Mouse (Mus musculus): ENCODE data around the gene Gm6034. TPM values are rescaled to one million over a fixed set of nuclear protein-coding genes. Genes with fewer than 3 reads are reported as not detected.

Gm6034 gene
- under 1 TPM; 0.18 to 0.22 TPM for polyA plus RNA-seq (2017; shearing (Covaris generic))

GRCm38 (mm10) chr17:36042610-36043169 is at the start of gene Gm6034, which contains the start of gene H2-T22:
Gene Gm6034, plus strand, starts transcription at chr17:36042961.
Gene H2-T22, minus strand, starts transcription at chr17:36042747.

DNA sequence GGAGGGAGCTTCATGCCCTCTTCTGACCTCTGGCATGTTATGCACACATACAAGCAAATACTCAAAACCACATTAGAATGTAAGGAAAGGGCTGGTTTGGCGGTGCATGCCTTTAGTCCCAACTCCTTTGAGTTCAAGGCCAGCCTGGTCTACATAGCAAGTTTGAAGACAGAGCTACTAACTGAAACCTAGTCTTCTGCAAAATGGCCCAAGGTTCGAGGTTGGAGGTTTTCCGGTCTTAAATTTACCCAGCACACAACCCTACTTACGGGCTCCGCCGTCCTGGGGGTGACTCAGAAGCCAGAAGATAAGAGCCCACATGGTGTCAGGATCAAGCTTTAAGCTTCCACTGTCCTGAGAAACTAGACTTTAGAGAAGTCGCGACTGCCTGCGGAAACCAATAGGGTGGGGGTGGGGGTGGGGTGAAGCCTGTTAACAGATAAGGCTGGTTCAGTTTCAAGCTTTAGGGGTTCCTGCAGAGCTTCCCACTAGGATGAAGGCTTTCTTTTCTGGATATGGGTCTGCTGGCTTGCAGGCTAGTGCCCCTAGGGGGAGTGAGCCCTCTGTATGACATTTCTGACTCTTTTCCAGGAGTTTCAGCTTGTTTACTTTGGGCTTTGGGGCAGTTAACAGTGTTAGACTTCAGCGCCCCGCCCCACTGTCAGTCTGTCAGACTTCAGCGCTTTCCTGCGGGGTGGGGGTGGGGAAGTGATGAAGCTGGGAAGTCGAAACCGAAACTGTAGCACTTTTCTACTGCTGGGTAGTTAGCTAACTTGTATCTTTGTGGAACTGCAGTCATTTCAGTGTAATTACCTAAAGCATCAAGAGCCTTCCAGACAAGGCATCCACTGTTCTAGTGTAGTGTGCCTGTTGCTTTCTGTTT is 22.3 kb upstream of the Gm6034 start, which contains the start of gene H2-T24:
Gene H2-T24, minus strand, starts transcription at position 370 of the 883 bp plus-strand sequence.

DNA sequence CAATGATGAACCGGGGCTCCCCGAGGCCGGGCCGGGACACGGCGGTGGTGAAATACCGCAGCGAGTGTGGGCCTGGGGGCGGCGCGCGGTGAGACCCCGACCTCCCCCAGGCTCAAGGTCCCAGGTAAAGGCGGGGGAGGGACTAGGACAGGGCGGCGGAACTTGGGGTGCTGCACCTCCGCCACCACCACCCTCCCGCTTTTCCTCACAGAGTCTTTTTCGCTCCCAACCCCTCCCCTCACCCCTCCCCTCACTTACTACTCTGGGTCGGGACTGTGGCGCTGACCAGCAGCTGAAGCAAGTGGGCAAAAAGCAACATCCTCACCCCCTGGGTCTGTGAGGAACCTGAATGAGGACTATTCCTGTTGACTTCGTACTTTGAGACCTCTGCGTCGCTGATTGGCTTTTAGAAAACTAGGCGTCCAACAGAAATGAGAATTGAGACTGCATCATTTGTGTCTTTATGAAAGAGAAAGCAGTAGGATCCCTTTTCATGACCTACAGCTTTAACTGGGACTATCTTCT is 10.3 kb upstream of the Gm6034 start, which contains the start of gene H2-T23:
Gene H2-T23, minus strand, starts transcription at position 505 of the 525 bp plus-strand sequence.

DNA sequence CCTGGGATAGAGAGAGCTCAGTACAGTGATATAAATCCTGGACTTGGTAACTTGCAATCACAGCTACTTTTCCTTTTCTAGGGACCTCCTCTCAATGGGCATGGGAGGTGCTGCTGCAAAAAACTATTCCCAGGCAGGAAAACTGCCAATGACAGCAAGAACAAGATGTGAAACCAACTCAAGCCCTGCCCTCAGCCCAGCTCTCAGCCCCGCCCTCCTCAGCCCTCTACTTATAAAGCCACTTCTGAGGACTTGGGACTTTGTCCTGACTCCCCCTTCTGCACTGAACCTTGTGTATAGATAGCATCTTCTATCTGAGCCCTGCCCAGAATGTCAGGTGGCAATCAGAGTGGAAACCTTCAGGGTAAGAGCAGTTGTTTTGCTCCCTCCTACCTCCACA is 15.6 kb downstream of the Gm6034 start, which contains the start of gene Gm11127:
Gene Gm11127, minus strand, starts transcription at position 10 of the 400 bp plus-strand sequence.

Other genes starting within 250 kb of the Gm6034 start
- gene Ier3, start 221.3 kb upstream of the Gm6034 start, polyA plus RNA-seq (2017; shearing (Covaris generic)): 10 to 100 TPM in 1 of 2 experiments, under 1 TPM in 1; 0.19 to 14.0 TPM
- 10 to 100 TPM; 59.0 to 61.4 TPM for gene Flot1, start 219.7 kb upstream of the Gm6034 start, polyA plus RNA-seq (2017; shearing (Covaris generic))
- 100 to 1,000 TPM; 114 to 135 TPM for gene Tubb5, start 204.7 kb upstream of the Gm6034 start, polyA plus RNA-seq (2017; shearing (Covaris generic))
- gene Mdc1, start 201.4 kb upstream of the Gm6034 start, polyA plus RNA-seq (2017; shearing (Covaris generic)): 1 to 10 TPM; 4.1 to 7.9 TPM
- gene Nrm, start 181.6 kb upstream of the Gm6034 start, polyA plus RNA-seq (2017; shearing (Covaris generic)): 10 to 100 TPM; 33.6 to 42.0 TPM
- 100 to 1,000 TPM; 549 to 588 TPM for gene Ppp1r18, start 177.4 kb upstream of the Gm6034 start, polyA plus RNA-seq (2017; shearing (Covaris generic))
- 10 to 100 TPM; 49.5 to 68.4 TPM for gene Dhx16, start 163.1 kb upstream of the Gm6034 start, polyA plus RNA-seq (2017; shearing (Covaris generic))
- gene 2310061I04Rik, start 145.5 kb upstream of the Gm6034 start, polyA plus RNA-seq (2017; shearing (Covaris generic)): 10 to 100 TPM; 34.3 to 45.8 TPM
- 10 to 100 TPM; 12.9 to 18.4 TPM for gene Atat1, start 132.9 kb upstream of the Gm6034 start, polyA plus RNA-seq (2017; shearing (Covaris generic))
- gene Mrps18b, start 126.6 kb upstream of the Gm6034 start, polyA plus RNA-seq (2017; shearing (Covaris generic)): 10 to 100 TPM; 44.0 to 78.4 TPM
- gene Ppp1r10, start 126.5 kb upstream of the Gm6034 start, polyA plus RNA-seq (2017; shearing (Covaris generic)): 10 to 100 TPM; 30.2 to 54.9 TPM
- gene Abcf1, start 73.2 kb upstream of the Gm6034 start, polyA plus RNA-seq (2017; shearing (Covaris generic)): 100 to 1,000 TPM; 122 to 138 TPM
- gene Gnl1, start 63.1 kb upstream of the Gm6034 start, polyA plus RNA-seq (2017; shearing (Covaris generic)): 10 to 100 TPM; 55.6 to 56.5 TPM
- gene Prr3, start 62.7 kb upstream of the Gm6034 start, polyA plus RNA-seq (2017; shearing (Covaris generic)): 10 to 100 TPM; 30.8 to 41.6 TPM
- gene H2-T24, start 22.4 kb upstream of the Gm6034 start, polyA plus RNA-seq (2017; shearing (Covaris generic)): 10 to 100 TPM; 30.2 to 41.9 TPM
- 100 to 1,000 TPM; 796 to 873 TPM for gene H2-T23, start 10.1 kb upstream of the Gm6034 start, polyA plus RNA-seq (2017; shearing (Covaris generic))
- gene H2-T22, start 214 bp upstream of the Gm6034 start, polyA plus RNA-seq (2017; shearing (Covaris generic)): 100 to 1,000 TPM; 306 to 313 TPM
- not detected for gene Gm11127, start 15.4 kb downstream of the Gm6034 start, polyA plus RNA-seq (2017; shearing (Covaris generic))
- gene Gm19684, start 78.7 kb downstream of the Gm6034 start, polyA plus RNA-seq (2017; shearing (Covaris generic)): 1 to 10 TPM in 1 of 2 experiments, under 1 TPM in 1; 0.75 to 1.2 TPM
- gene Gm7030, start 86.5 kb downstream of the Gm6034 start, polyA plus RNA-seq (2017; shearing (Covaris generic)): under 1 TPM; 0.36 to 0.51 TPM
- gene Gm8909, start 125.6 kb downstream of the Gm6034 start, polyA plus RNA-seq (2017; shearing (Covaris generic)): 10 to 100 TPM in 1 of 2 experiments, 1 to 10 TPM in 1; 5.7 to 14.7 TPM
- gene H2-T3, start 147.3 kb downstream of the Gm6034 start, polyA plus RNA-seq (2017; shearing (Covaris generic)): under 1 TPM; 0.54 to 0.55 TPM
- gene Rpp21, start 215.1 kb downstream of the Gm6034 start, polyA plus RNA-seq (2017; shearing (Covaris generic)): 100 to 1,000 TPM; 153 to 154 TPM
- gene Trim39, start 229.3 kb downstream of the Gm6034 start, polyA plus RNA-seq (2017; shearing (Covaris generic)): 10 to 100 TPM; 12.9 to 20.8 TPM
- gene H2-M10.2, start 243.5 kb downstream of the Gm6034 start, polyA plus RNA-seq (2017; shearing (Covaris generic)): under 1 TPM; 0.14 to 0.16 TPM

Data from activated CD4-positive, CD25-positive, alpha-beta regulatory T cell (primary cell).